Mouse (Mus musculus) kidney, adult 2 months (tissue): ENCODE measurements around the gene Mbd3. TPM values are rescaled to one million over a fixed set of nuclear protein-coding genes. Genes with fewer than 3 reads are reported as not detected.

ENCODE experiments used
- DNase-seq: peaks from one replicate; pipeline ENCODE4 v3.0.0; 2021
- H3K27ac ChIP-seq: fragments of 200-500 bp; 2 replicates; pipeline ENCODE4 v1.5.1; 2012; ENCODE audit warnings: low read depth, low read length, control low read depth, inconsistent platforms; ENCODE audit not compliant: insufficient read depth
- H3K27me3 ChIP-seq: fragments of 200-500 bp; replicated peaks from 2 replicates; pipeline ENCODE4 v1.6.1; 2012; ENCODE audit warnings: mild to moderate bottlenecking, moderate library complexity, low read length, inconsistent platforms; ENCODE audit not compliant: control insufficient read depth, insufficient read depth
- H3K36me3 ChIP-seq: fragments of 200-500 bp; 2 replicates; pipeline ENCODE4 v1.6.1; 2012; ENCODE audit warnings: mild to moderate bottlenecking, moderate library complexity, low read length, inconsistent platforms; ENCODE audit not compliant: control insufficient read depth, insufficient read depth
- H3K4me1 ChIP-seq: fragments of 200-500 bp; 2 replicates; pipeline ENCODE4 v1.6.1; 2011; ENCODE audit warnings: low read length; ENCODE audit not compliant: control insufficient read depth, insufficient read depth
- H3K4me3 ChIP-seq: fragments of 200-500 bp; 2 replicates; pipeline ENCODE4 v1.5.1; 2011; ENCODE audit warnings: mild to moderate bottlenecking, low read depth, low read length, control low read depth; ENCODE audit not compliant: insufficient read depth
- CTCF ChIP-seq: fragments of 200-500 bp; conservative IDR thresholded peaks from 2 replicates; pipeline ENCODE4 v1.5.1; 2011; ENCODE audit warnings: low read depth, mild to moderate bottlenecking, control low read depth, low read length, moderate library complexity, mixed read lengths; ENCODE audit not compliant: insufficient read depth, insufficient read length
- POLR2A ChIP-seq: fragments of 200-500 bp; IDR thresholded peaks from one replicate; pipeline ENCODE4 v1.6.1; 2011; ENCODE audit warnings: low read depth, low read length, control low read depth
- WGBS: fragments of 180-500 bp; shearing (Covaris S2); methylation state at CpG from one replicate; pipeline ENCODE4 v1.1.7; 2018; 5-methylcytosine and 5-hydroxymethylcytosine counted together
- polyA plus RNA-seq: library from polyadenylated mRNA; depleted of rRNA; stranded (reverse); fragments of >200 nt; gene quantifications from 2 replicates; pipeline ENCODE4 v1.2.3, GENCODE M21; 2012

Mbd3 gene
- polyA plus RNA-seq, 1 experiment = 143 TPM

- H3K27ac ChIP-seq = no peak overlapping the region
- no peak for DNase-seq
- H3K4me3 ChIP-seq = no peak overlapping the region
- H3K36me3 ChIP-seq = peaks cover 1% of the 10 kb centered on the region; the same call in 1 of the 2 replicates
- no peak for TF ChIP-seq CTCF
- no peak for TF ChIP-seq POLR2A
- H3K27me3 ChIP-seq = no peaks in the 10 kb centered on the region
- no peaks in the 10 kb centered on the region for H3K4me1 ChIP-seq
- 89% methylated on average over 1 of the region's 1 CpGs for WGBS
Measured at GRCm38 (mm10) chr10:80417841-80418240, 18.5 kb upstream of the Mbd3 start.

- TF ChIP-seq CTCF (no peak), POLR2A (no peak)
Measured at GRCm38 (mm10) chr10:80417371-80417770, 18.0 kb upstream of the Mbd3 start.

GRCm38 (mm10) chr10:80415566-80415965 is 16.2 kb upstream of the Mbd3 start:
- H3K4me3 ChIP-seq = no peak overlapping the region
- no peaks in the 10 kb centered on the region for H3K4me1 ChIP-seq
- no peak overlapping the region for H3K27ac ChIP-seq
- peaks cover 1% of the 10 kb centered on the region; the same call in 1 of the 2 replicates for H3K36me3 ChIP-seq
- DNase-seq = no peak
- TF ChIP-seq POLR2A = no peak
- TF ChIP-seq CTCF = no peak
- no peaks in the 10 kb centered on the region for H3K27me3 ChIP-seq
- 90% methylated on average over 7 of the region's 7 CpGs for WGBS

More at GRCm38 (mm10) chr10:80417371-80417770, 18.0 kb upstream of the Mbd3 start:
- Histone ChIP-seq H3K27ac (no peak overlapping the region), H3K27me3 (no peaks in the 10 kb centered on the region), H3K36me3 (peaks cover 1% of the 10 kb centered on the region; the same call in 1 of the 2 replicates), H3K4me3 (no peak overlapping the region), H3K4me1 (no peaks in the 10 kb centered on the region)
- DNase-seq = no peak
- 95% methylated on average over 10 of the region's 10 CpGs for WGBS

- WGBS = 84% methylated on average over 44 of the region's 44 CpGs
- no peak overlapping the region for H3K4me3 ChIP-seq
- H3K4me1 ChIP-seq = no peaks in the 10 kb centered on the region
- H3K36me3 ChIP-seq = peaks cover 1% of the 10 kb centered on the region; the same call in 1 of the 2 replicates
- DNase-seq = no peak
- no peaks in the 10 kb centered on the region for H3K27me3 ChIP-seq
- H3K27ac ChIP-seq = no peak overlapping the region
- no peak for TF ChIP-seq CTCF
Measured at GRCm38 (mm10) chr10:80412656-80413541, 13.5 kb upstream of the Mbd3 start.

- H3K4me3 ChIP-seq = no peak overlapping the region
- H3K27me3 ChIP-seq = no peaks in the 10 kb centered on the region
- H3K36me3 ChIP-seq = no peaks in the 10 kb centered on the region; the same call in 1 of the 2 replicates
- no peak for DNase-seq
- H3K27ac ChIP-seq = no peak overlapping the region
- no peak for TF ChIP-seq POLR2A
- no peak for TF ChIP-seq CTCF
- H3K4me1 ChIP-seq = peaks cover 12% of the 10 kb centered on the region
- 41% methylated on average over 4 of the region's 4 CpGs for WGBS
Measured at GRCm38 (mm10) chr10:80407924-80408323, 8.6 kb upstream of the Mbd3 start.

- no peaks in the 10 kb centered on the region; the same call in 1 of the 2 replicates for H3K36me3 ChIP-seq
- TF ChIP-seq CTCF = no peak
- TF ChIP-seq POLR2A = peak; percentile 37
- peak within 1 kb of the TSS; percentile 93 for H3K4me3 ChIP-seq
- H3K27ac ChIP-seq = peak within 1 kb of the TSS; percentile 81
- peaks cover 12% of the 10 kb centered on the region for H3K4me1 ChIP-seq
- H3K27me3 ChIP-seq = no peaks in the 10 kb centered on the region
- peak; percentile 96 for DNase-seq
- under 1% methylated on average over 27 of the region's 27 CpGs for WGBS
Measured at GRCm38 (mm10) chr10:80406684-80407501, 7.5 kb upstream of the Mbd3 start, which contains the start of gene Uqcr11. Gene Uqcr11, minus strand, starts transcription at chr10:80406830.

GRCm38 (mm10) chr10:80405481-80406173 is 6.3 kb upstream of the Mbd3 start:
- WGBS = 44% methylated on average over 10 of the region's 10 CpGs
- no peak for DNase-seq
- peak; percentile 44 for TF ChIP-seq CTCF
- no peak for TF ChIP-seq POLR2A
- peaks cover 12% of the 10 kb centered on the region for H3K4me1 ChIP-seq
- H3K4me3 ChIP-seq = peak overlapping the region; percentile 93
- no peaks in the 10 kb centered on the region for H3K27me3 ChIP-seq
- no peaks in the 10 kb centered on the region; the same call in 1 of the 2 replicates for H3K36me3 ChIP-seq
- no peak overlapping the region; the same call in 1 of the 2 replicates for H3K27ac ChIP-seq
